Mouse (Mus musculus) heart, embryonic 13.5 days (tissue): ENCODE data around the gene Spop. TPM values are rescaled to one million over a fixed set of nuclear protein-coding genes. Genes with fewer than 3 reads are reported as not detected.
A peak's percentile ranks its signal among the peaks of the same experiment; 100 is the strongest.
"Not testable (repeated sequence)": the region's sequence is repeated elsewhere in the genome, so short reads cannot be mapped to it uniquely, and the experiment has no call there.

ENCODE experiments used
- ATAC-seq: fragments of 200-750 bp; cut with Nextera tagmentation; 2 replicates; pipeline ENCODE4 v1.8.0; 2017; ENCODE audit warnings: moderate TSS enrichment; ENCODE audit not compliant: insufficient number of reproducible peaks, low FRiP score, low TSS enrichment; ENCODE audit errors: extremely low read depth
- H3K27ac ChIP-seq: fragments of 300-500 bp; sonication (generic); replicated peaks from 2 replicates; pipeline ENCODE4 v1.5.1; 2015; ENCODE audit warnings: moderate library complexity, mild to moderate bottlenecking, inconsistent platforms
- H3K27me3 ChIP-seq: fragments of 300-500 bp; sonication (generic); replicated peaks from 2 replicates; pipeline ENCODE4 v1.6.1; 2015; ENCODE audit warnings: mild to moderate bottlenecking, inconsistent platforms
- H3K36me3 ChIP-seq: fragments of 300-500 bp; sonication (generic); 2 replicates; pipeline ENCODE4 v1.6.1; 2015; ENCODE audit warnings: mild to moderate bottlenecking, inconsistent platforms
- H3K4me1 ChIP-seq: fragments of 300-500 bp; sonication (generic); 2 replicates; pipeline ENCODE4 v1.6.1; 2015; ENCODE audit warnings: inconsistent platforms
- H3K4me2 ChIP-seq: fragments of 300-500 bp; sonication (generic); 2 replicates; pipeline ENCODE4 v1.6.1; 2015; ENCODE audit warnings: inconsistent platforms, mild to moderate bottlenecking, moderate library complexity
- H3K4me3 ChIP-seq: fragments of 300-500 bp; sonication (generic); 2 replicates; pipeline ENCODE4 v1.5.1; 2015; ENCODE audit warnings: moderate library complexity, mild to moderate bottlenecking, inconsistent platforms
- H3K9ac ChIP-seq: fragments of 300-500 bp; sonication (generic); 2 replicates; pipeline ENCODE4 v1.6.1; 2015; ENCODE audit warnings: inconsistent platforms, mild to moderate bottlenecking, moderate library complexity
- H3K9me3 ChIP-seq: fragments of 300-500 bp; sonication (generic); 2 replicates; pipeline ENCODE4 v1.6.1; 2016; ENCODE audit warnings: inconsistent platforms
- WGBS: fragments of 180-500 bp; shearing (Covaris S2); methylation state at CpG from one replicate; pipeline ENCODE4 v1.1.7; 2015; ENCODE audit warnings: mixed read lengths; 5-methylcytosine and 5-hydroxymethylcytosine counted together
- polyA plus RNA-seq: library from polyadenylated mRNA; unstranded; fragments of >200 nt; fragmentation: Nextera tagmentation; extraction: Ambion mirVana; gene quantifications from 2 replicates; pipeline ENCODE4 v1.2.1, GENCODE M21; 2015

The Spop gene
- polyA plus RNA-seq, 1 experiment from 2014 or later = 105 TPM

DNA sequence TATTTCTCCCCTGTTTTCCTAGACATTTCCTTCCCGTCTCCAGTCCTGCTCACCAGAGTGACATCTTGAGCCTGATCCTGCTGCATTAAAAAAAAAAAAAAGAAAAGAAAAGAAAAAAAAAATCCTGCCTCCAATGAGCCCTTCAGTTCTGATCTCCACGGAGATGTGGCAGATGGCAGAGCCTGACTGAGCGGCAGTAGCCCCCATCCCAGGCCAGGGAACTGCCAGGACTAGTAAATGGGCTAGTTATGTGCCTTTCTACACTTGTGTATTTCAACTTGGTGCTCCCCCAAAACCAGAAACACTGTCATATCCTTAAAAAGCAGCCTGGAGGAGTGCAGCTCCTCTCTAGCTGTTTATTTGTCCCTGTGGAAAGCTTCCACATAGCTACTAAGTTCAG lies 87.0 kb downstream of the Spop start:
- H3K36me3 ChIP-seq = peaks cover 20% of the 10 kb centered on the region

DNA sequence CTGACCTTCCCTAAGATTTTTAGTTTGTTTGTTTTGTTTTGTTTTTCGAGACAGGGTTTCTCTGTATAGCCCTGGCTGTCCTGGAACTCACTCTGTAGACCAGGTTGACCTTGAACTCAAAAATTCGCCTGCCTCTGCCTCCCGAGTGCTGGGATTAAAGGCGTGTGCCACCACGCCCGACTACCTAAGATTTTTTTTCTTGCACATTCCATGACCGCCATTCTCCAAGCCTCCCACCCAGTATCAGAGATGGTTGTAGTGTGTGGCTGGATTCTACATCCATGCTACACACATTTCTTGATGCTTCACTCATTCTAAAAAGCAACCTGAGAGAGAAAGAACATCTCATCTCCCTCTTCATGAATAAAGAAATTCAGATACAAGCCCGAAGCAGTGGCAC lies 87.9 kb downstream of the Spop start:
- H3K27ac ChIP-seq, H3K27me3 ChIP-seq, ATAC-seq, H3K9me3 ChIP-seq, H3K4me2 ChIP-seq, H3K4me3 ChIP-seq, H3K9ac ChIP-seq: not testable (repeated sequence)
- 76% methylated on average over 8 of the region's 8 CpGs for WGBS
- Histone ChIP-seq H3K4me1 (peaks cover 11% of the 10 kb centered on the region), H3K36me3 (peaks cover 14% of the 10 kb centered on the region)

More for the DNA sequence above, 87.0 kb downstream of the Spop start:
- Histone ChIP-seq H3K4me2 (no peak overlapping the region), H3K27ac (no peak overlapping the region), H3K27me3 (no peaks in the 10 kb centered on the region), H3K9me3 (no peaks in the 10 kb centered on the region), H3K4me3 (no peak overlapping the region), H3K9ac (no peak overlapping the region), H3K4me1 (peaks cover 11% of the 10 kb centered on the region)
- no peak for ATAC-seq
- 44% methylated on average over 3 of the region's 3 CpGs for WGBS

DNA sequence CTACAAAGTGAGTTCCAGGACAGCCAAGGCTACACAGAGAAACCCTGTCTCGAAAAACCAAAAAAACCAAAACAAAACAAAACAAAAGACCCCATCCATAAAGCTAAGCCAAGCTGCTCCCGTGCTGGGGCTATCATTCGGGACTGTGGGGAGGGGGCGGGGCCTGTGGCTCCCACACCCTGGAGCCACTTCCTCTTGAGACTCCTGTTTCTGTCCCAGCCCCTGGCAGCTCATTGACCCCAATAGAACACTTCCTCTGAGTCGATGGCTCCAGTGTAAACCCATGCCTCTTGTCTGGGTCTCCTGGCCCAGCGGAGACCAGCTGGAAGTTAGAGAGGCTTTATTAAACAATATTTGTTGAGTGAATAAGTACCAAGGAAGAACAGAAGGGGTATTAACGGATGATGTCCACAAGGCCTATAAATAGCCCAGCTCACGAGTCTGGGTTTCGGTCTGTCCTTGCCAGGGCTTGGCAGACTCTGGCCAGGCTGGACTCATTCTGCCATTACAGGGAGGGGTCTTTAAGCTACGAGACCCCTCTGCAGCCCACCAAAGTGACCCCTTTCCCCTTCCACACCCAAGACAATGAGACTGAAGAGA lies 89.8 kb downstream of the Spop start:
- no peak for ATAC-seq
- Histone ChIP-seq H3K4me2 (peak overlapping the region; percentile 22), H3K36me3 (peaks cover 4% of the 10 kb centered on the region), H3K4me3 (no peak overlapping the region), H3K9me3 (no peaks in the 10 kb centered on the region), H3K9ac (no peak overlapping the region), H3K27ac (no peak overlapping the region; the same call in 1 of the 2 replicates), H3K4me1 (peaks cover 11% of the 10 kb centered on the region), H3K27me3 (peaks cover 19% of the 10 kb centered on the region; the same call in 1 of the 2 replicates)
- 40% methylated on average over 10 of the region's 10 CpGs for WGBS

DNA sequence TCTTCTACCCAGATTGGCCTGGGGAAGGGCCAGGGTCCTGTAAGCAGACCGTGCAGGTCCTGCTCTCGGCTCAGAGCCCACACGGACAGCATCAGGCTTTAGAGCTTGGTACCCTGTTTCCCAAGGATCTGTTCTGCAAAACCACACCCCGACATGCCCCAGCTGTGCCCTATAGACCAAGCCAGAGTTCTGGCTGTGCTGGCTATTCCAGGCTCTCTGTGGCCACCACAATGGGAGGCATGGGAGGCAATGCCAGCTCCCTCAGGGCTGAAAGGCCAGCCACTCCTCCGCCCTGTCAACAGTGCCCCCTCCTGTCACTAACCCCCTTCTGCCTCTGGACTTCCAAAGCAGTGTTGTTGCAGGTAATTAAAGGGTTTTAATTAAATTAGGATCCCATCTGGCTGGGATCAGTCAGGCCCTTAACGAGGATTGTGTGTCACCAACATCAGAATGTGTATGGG lies 90.4 kb downstream of the Spop start:
- Histone ChIP-seq H3K36me3 (no peaks in the 10 kb centered on the region; the same call in 1 of the 2 replicates), H3K27me3 (peaks cover 24% of the 10 kb centered on the region; the same call in 1 of the 2 replicates), H3K4me2 (peak overlapping the region; percentile 22; the same call in 1 of the 2 replicates), H3K9me3 (no peaks in the 10 kb centered on the region), H3K27ac (no peak overlapping the region), H3K4me3 (no peak overlapping the region), H3K9ac (no peak overlapping the region), H3K4me1 (peaks cover 11% of the 10 kb centered on the region)
- ATAC-seq = no peak
- 78% methylated on average over 6 of the region's 6 CpGs for WGBS

DNA sequence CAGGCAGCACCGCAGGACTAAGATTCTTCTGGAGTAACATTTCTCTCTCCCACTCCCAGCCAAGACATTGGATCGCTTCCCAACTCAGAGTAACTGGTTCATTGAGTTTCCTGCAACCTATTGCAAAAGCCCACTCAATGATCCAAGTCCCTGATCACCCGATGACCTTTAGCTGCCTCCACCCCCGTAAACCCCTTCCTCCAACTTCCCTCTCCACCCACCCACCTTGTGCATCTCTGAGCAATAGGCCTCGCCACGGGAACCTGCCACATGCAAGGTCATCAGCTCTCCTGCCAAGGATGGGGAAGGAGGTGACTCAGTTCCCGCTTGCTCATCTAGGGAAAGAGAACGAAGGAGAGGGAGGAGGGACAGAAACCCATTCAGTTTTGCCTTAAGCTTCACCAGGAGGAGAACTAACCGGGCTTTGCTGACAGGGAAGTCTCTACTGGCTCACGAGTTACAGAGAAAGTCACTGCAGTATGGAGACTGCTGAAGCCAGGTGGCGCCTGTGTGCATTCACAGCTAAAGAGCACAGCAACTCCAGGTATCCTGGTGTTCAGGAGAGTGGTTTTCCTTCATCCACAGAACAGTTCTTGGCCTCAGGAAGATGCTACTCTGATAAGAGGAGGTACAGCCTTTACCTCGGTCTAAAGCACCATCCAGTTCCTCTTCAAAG lies 93.3 kb downstream of the Spop start:
- no peaks in the 10 kb centered on the region for H3K36me3 ChIP-seq
- H3K27me3 ChIP-seq = peaks cover 52% of the 10 kb centered on the region
- H3K4me2 ChIP-seq = no peak overlapping the region
- H3K9me3 ChIP-seq = no peaks in the 10 kb centered on the region
- WGBS = 40% methylated on average over 12 of the region's 12 CpGs
- H3K4me3 ChIP-seq = no peak overlapping the region
- H3K27ac ChIP-seq = no peak overlapping the region
- peaks cover 11% of the 10 kb centered on the region for H3K4me1 ChIP-seq
- no peak for ATAC-seq
- no peak overlapping the region for H3K9ac ChIP-seq

DNA sequence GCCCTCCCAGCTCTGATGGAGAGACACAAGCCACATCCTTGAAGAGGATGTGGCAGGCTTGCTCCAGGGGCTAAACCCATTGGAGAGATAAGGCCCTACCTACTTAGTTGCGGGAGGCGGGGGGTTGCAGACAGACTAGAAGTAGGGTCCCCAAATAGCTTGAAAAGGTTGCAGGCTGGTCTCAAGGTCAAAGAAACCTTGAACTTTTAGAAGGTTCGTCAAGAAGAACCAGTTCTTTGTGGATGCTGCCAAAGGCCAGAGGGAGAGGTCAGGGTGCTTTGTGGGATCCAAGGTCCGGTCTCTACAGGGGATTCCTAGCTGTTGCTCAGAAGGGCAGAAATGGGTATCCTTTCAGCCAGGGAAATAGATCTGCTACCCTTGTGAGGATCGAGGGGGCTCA lies 93.9 kb downstream of the Spop start:
- no peak overlapping the region for H3K4me3 ChIP-seq
- H3K9ac ChIP-seq = no peak overlapping the region
- no peak for ATAC-seq
- H3K4me1 ChIP-seq = peaks cover 11% of the 10 kb centered on the region
- H3K27ac ChIP-seq = no peak overlapping the region
- WGBS = 70% methylated on average over 5 of the region's 5 CpGs
- H3K9me3 ChIP-seq = no peaks in the 10 kb centered on the region
- peaks cover 58% of the 10 kb centered on the region for H3K27me3 ChIP-seq
- H3K4me2 ChIP-seq = no peak overlapping the region
- no peaks in the 10 kb centered on the region for H3K36me3 ChIP-seq

DNA sequence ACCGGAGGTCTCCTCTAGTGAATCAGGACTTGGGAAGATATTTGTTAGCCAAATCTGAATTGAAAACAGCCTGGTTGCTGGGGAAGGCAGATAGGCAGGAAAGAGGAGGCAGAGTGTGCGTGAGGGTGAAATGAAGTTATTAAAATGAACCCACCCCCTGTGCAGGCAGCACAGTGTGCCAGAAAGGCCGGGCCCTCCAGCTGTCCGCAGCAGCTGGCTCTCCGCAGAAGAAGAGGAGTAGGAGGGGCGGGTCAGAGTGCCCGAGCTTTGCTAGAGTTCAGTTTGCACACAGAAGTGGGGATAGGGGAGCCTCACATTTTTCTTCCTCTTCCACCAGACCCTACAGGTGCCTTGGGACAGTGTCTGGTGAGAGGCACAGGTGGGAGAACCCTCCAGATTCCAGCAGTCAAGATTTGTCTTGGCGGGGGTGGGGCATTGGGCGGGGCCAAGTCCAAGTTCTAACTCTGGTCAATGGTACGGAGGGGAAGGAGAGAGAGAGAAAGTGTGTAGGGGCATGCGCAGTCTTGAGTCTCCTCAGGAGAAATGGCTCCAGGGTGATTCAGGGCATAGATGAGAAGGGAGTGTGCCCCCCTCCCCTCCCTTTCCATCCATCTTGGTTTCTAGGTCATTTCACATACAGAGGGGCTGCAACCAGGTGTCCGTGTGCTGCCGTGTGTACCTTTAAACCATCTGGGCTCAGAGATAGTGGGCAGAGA lies 94.5 kb downstream of the Spop start:
- Histone ChIP-seq H3K4me1 (peaks cover 16% of the 10 kb centered on the region), H3K4me2 (peak overlapping the region; percentile 36), H3K4me3 (no peak overlapping the region), H3K27ac (no peak overlapping the region), H3K9me3 (no peaks in the 10 kb centered on the region), H3K27me3 (peaks cover 64% of the 10 kb centered on the region), H3K36me3 (no peaks in the 10 kb centered on the region), H3K9ac (no peak overlapping the region)
- WGBS = 47% methylated on average over 13 of the region's 13 CpGs
- no peak for ATAC-seq

DNA sequence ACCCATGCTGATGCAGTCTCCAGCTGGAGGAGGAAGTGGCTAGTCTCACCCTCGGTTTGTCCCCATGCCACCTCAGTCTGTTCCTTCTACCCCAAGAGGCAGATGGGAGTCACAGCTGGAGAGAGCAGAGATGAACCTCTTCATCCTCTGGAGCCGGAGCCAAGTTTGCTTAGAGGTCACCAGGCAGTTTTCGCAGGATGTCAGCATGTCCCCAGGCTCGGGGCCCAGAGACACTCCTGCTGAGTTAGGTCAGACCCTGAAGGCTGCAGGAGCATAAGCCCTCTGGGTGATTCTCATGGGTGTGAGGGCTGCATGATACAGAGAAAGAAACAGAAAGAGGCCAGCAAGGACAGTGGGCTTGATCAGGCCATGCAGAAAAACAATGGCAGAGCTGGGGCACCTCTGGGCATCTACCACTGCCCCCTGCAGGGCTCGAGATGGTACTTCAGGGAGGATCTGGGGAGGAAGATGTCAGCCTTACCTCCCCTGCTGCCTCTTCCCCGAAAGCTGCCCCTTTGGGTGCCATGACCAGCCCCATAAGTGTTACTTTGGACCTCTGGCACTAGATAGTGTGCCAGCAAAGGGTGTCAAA lies 95.3 kb downstream of the Spop start:
- no peak overlapping the region for H3K4me2 ChIP-seq
- no peak overlapping the region for H3K27ac ChIP-seq
- no peak overlapping the region for H3K4me3 ChIP-seq
- WGBS = 65% methylated on average over 6 of the region's 6 CpGs
- H3K9ac ChIP-seq = no peak overlapping the region
- peaks cover 72% of the 10 kb centered on the region for H3K27me3 ChIP-seq
- no peak for ATAC-seq
- H3K9me3 ChIP-seq = no peaks in the 10 kb centered on the region
- H3K36me3 ChIP-seq = no peaks in the 10 kb centered on the region
- H3K4me1 ChIP-seq = peaks cover 15% of the 10 kb centered on the region

DNA sequence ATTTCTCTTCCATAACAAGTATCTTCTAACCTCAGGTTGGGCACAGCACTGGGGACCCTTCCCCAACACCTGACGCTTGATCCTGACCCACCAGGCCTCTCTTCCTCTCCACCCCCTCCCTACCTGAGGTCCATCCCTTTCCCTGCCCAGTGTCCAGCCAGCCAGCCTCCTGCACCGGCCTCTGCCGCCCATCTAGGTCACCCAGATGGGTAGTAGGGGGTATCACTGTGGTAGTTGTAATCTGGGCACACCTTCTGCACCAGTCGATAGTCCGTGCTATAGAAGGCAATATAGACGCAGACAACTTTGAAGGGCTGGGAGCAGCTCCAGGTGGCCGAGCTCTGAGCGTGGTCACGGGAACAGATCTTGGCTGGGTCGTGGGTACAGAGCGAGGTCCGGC lies 96.8 kb downstream of the Spop start:
- Histone ChIP-seq H3K4me3 (no peak overlapping the region), H3K36me3 (no peaks in the 10 kb centered on the region), H3K4me1 (peaks cover 18% of the 10 kb centered on the region), H3K9me3 (no peaks in the 10 kb centered on the region), H3K9ac (no peak overlapping the region), H3K27me3 (peaks cover 86% of the 10 kb centered on the region), H3K4me2 (no peak overlapping the region), H3K27ac (no peak overlapping the region)
- no peak for ATAC-seq
- WGBS = 79% methylated on average over 12 of the region's 12 CpGs

DNA sequence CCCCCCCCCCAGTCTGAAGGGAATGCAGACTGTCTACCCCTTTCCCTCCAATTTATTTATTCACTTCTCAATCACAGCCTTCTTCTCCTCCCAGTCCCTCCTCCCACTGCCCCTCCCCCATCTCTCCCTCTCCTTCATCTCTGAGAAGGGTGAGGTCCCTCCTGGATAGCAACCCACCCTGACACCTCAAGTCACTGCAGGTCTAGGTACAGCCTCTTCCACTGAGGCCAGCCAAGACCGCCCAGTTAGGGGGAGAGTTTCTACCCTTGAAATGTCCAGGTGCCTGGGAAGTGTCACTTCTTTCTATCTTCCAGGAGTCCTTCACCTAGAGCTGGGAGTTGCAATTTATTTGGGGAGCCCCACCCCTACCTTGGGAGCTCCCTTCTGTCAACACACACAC lies 98.0 kb downstream of the Spop start:
- no peak overlapping the region for H3K9ac ChIP-seq
- peaks cover 27% of the 10 kb centered on the region for H3K4me1 ChIP-seq
- WGBS = 58% methylated on average over 1 of the region's 1 CpGs
- H3K9me3 ChIP-seq = no peaks in the 10 kb centered on the region
- no peak for ATAC-seq
- no peak overlapping the region for H3K4me2 ChIP-seq
- no peaks in the 10 kb centered on the region for H3K36me3 ChIP-seq
- H3K4me3 ChIP-seq = no peak overlapping the region
- no peak overlapping the region for H3K27ac ChIP-seq
- peaks cover 95% of the 10 kb centered on the region for H3K27me3 ChIP-seq

DNA sequence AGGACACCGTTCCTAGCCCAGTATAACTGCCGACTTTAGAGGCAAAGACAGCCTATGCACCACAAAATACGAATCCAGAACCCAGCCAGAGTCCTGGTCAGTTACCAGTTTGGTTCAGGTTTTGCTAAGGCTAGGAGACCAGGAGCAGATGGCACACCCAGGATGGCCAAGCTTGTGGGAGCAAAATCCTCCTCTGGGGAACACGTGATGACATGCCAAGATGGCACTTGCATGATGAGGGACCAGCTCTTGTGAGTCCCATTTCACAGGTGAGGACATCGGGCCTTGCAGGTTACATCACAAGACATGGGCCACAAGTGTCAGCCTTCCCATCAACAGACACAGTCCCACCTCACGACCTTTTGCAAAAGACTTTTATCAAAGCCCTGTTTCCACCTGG lies 98.5 kb downstream of the Spop start:
- no peak for ATAC-seq
- H3K9ac ChIP-seq = no peak overlapping the region
- 73% methylated on average over 6 of the region's 6 CpGs for WGBS
- H3K27ac ChIP-seq = no peak overlapping the region
- no peak overlapping the region for H3K4me3 ChIP-seq
- peaks cover 27% of the 10 kb centered on the region for H3K4me1 ChIP-seq
- no peaks in the 10 kb centered on the region for H3K36me3 ChIP-seq
- no peaks in the 10 kb centered on the region for H3K9me3 ChIP-seq
- peaks cover 96% of the 10 kb centered on the region for H3K27me3 ChIP-seq
- no peak overlapping the region for H3K4me2 ChIP-seq
